8 mouse cellular contexts compared by ENCODE assay signal in the genomic region with DNA sequence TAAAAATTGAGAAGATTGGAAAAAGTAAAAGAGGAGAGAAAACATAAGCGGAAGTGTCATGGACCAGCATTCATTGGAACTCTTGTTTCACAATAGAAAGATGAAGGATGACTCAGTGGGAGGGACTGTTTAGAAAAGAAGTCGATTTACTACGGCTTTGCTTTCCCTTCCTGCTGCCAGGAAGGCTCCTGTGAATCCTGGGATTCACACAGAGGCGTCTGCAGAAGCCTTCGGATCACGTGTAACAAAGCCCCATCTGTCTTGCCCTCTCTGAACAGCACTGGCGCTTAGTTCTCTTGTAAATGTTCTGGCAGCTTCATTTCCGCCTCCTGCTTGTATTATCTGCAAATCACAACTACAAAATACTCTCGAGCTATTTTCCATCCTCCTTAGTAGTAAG.
DNase-seq lines count a peak whose midpoint lies in the region; ATAC-seq lines count a peak whose summit lies in the region.

No protein-coding gene starts in this region.

- ATAC-seq in forebrain, embryonic 15.5 days (replicated peaks) = peak; percentile 72
- ATAC-seq in erythroid progenitor cell, adult 5-6 weeks (replicated peaks; ENCODE audit: low FRiP score, poor library complexity, severe bottlenecking) = no peak
- no peak for ATAC-seq in activated CD4-positive, CD25-positive, alpha-beta regulatory T cell, adult 4 months

- H3K27me3 ChIP-seq in forebrain, embryonic 15.5 days = no peaks in the 10 kb centered on the region

- no peak overlapping the region for H3K4me2 ChIP-seq in forebrain, embryonic 15.5 days (replicated peaks)

- H3K4me3 ChIP-seq in forebrain, embryonic 15.5 days = no peak overlapping the region

- DNase-seq in lung, postnatal 36 days = peak; percentile 2
- DNase-seq in lung, postnatal 4 days = no peak
- DNase-seq in layer of hippocampus, postnatal 14 days (ENCODE audit: low spot score in 2 of 2) = peak; percentile 29 to 85
- DNase-seq in right cerebral cortex, postnatal 25 days = peak; percentile 59
- no peak for DNase-seq in thymus, postnatal 14 days

- 11% methylated on average over 9 of the region's 9 CpGs for WGBS in forebrain, embryonic 15.5 days

- H3K36me3 ChIP-seq in forebrain, embryonic 15.5 days = no peaks in the 10 kb centered on the region

- H3K27ac ChIP-seq in forebrain, embryonic 15.5 days (replicated peaks) = peak overlapping the region; percentile 62

- H3K9ac ChIP-seq in forebrain, embryonic 15.5 days (replicated peaks) = no peak overlapping the region

- peaks cover 11% of the 10 kb centered on the region for H3K4me1 ChIP-seq in forebrain, embryonic 15.5 days

- no peaks in the 10 kb centered on the region for H3K9me3 ChIP-seq in forebrain, embryonic 15.5 days

Comparison
In these comparisons a context has a peak if more than half of its experiments do, and no peak if none do; other contexts are left out.
1. DNase-seq: peak in lung, postnatal 36 days (single experiment), layer of hippocampus, postnatal 14 days (2 of 2) and right cerebral cortex, postnatal 25 days (single experiment); none in lung, postnatal 4 days (0 of 2) and thymus, postnatal 14 days (single experiment).